Mouse (Mus musculus): ENCODE data around the gene Pi4ka. TPM values are rescaled to one million over a fixed set of nuclear protein-coding genes. Genes with fewer than 3 reads are reported as not detected.

The Pi4ka gene
- polyA plus RNA-seq, 1 experiment from 2014 or later, result 38.3 TPM

DNA sequence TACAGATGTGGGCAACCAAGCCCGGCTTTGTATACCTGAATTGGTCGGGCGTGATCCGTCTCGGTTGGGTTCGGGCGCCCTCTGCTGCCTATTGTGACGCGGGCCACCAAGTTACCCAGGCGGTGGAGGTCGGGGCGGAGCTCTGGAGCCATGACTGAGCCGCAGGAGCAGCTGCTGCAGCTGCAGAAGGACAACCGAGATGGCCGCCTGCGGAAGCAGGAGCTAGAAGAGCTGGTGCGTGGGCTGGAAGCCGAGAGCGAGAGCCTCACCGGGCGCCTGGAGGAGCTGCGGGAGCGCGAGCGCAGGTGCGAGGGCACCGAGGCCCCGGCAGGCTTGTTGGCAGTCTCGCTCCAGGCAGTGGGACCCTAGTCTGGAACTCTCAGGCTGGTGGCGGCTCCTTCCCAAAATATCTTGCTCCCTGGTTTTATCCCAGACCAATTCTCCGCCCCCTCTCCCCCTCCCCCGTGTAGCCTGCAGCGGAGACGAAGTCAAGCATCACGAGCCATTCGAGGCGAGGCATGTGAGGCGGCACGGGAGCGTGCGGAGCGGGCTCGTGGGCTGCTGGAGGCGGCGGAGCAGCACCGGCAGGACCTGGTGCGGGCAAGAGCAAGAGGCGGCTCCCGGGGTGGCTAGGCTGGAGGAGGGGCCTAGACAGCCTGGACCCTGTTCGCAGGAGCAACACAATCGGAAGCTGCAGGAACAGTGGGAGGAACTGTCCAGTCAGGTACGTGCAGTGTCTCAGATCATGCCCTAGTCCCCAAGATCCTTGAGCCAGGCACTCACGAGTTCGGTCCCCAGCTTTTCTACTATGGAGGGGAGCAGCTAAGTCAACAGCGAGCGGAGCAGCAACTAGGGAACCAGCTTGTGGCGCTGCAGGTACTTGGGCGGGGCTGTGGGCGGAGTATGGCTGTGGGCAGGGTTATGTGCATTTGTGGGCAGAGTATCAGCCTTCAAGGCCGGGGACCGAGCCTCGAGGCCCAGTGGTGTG lies 129.7 kb downstream of the Pi4ka start:
- Histone ChIP-seq H3K36me3 (ENCODE audit: control insufficient read depth, insufficient read depth, low read length) (peaks cover 10% of the 10 kb centered on the region; the same call in 1 of the 2 replicates), H3K4me1 (ENCODE audit: control insufficient read depth, insufficient read depth, low read length) (peaks cover 13% of the 10 kb centered on the region), H3K9me3 (replicated peaks; ENCODE audit: control insufficient read depth, low read length) (no peaks in the 10 kb centered on the region), H3K27me3 (ENCODE audit: control insufficient read depth, insufficient read depth, low read length) (peaks cover 22% of the 10 kb centered on the region), H3K9ac (ENCODE audit: low read depth, low read length) (peak overlapping the region; percentile 25; the same call in 1 of the 2 replicates), H3K4me3 (ENCODE audit: low read depth, low read length) (peak overlapping the region; percentile 47), H3K27ac (ENCODE audit: low read depth, low read length) (no peak overlapping the region), H3K4me2 (peak overlapping the region; percentile 86)
- peak; percentile 81 for ATAC-seq (replicated peaks; ENCODE audit: insufficient number of reproducible peaks, low FRiP score, low TSS enrichment)
- under 1% methylated on average over 60 of the region's 62 CpGs for WGBS (ENCODE audit: insufficient replicate concordance)

GRCm38 (mm10) chr16:17275721-17276120 lies 130.4 kb downstream of the Pi4ka start, which contains the start of gene Tmem191c:
TSS of gene Tmem191c (plus strand) at chr16:17276077.
- H3K9ac ChIP-seq (ENCODE audit: low read depth, low read length), result peak within 1 kb of the TSS; percentile 25; the same call in 1 of the 2 replicates
- H3K4me1 ChIP-seq (ENCODE audit: control insufficient read depth, insufficient read depth, low read length), result peaks cover 13% of the 10 kb centered on the region
- H3K27me3 ChIP-seq (ENCODE audit: control insufficient read depth, insufficient read depth, low read length), result peaks cover 22% of the 10 kb centered on the region
- peaks cover 5% of the 10 kb centered on the region for H3K9me3 ChIP-seq (replicated peaks; ENCODE audit: control insufficient read depth, low read length)
- no peak for ATAC-seq (replicated peaks; ENCODE audit: insufficient number of reproducible peaks, low FRiP score, low TSS enrichment)
- H3K4me3 ChIP-seq (ENCODE audit: low read depth, low read length), result peak within 1 kb of the TSS; percentile 47
- no peak within 1 kb of the TSS for H3K27ac ChIP-seq (ENCODE audit: low read depth, low read length)
- H3K4me2 ChIP-seq, result peak within 1 kb of the TSS; percentile 86
- WGBS (ENCODE audit: insufficient replicate concordance), result 52% methylated on average over 7 of the region's 7 CpGs
- 0 out of 2 replicates have a peak, but pooled peaks cover 4% of the 10 kb centered on the region for H3K36me3 ChIP-seq (ENCODE audit: control insufficient read depth, insufficient read depth, low read length)

GRCm38 (mm10) chr16:17271856-17272255 lies 134.3 kb downstream of the Pi4ka start:
- no peak overlapping the region for H3K4me3 ChIP-seq (ENCODE audit: low read depth, low read length)
- H3K27me3 ChIP-seq (ENCODE audit: control insufficient read depth, insufficient read depth, low read length), result no peaks in the 10 kb centered on the region
- peaks cover 4% of the 10 kb centered on the region; the same call in 1 of the 2 replicates for H3K4me1 ChIP-seq (ENCODE audit: control insufficient read depth, insufficient read depth, low read length)
- WGBS (ENCODE audit: insufficient replicate concordance), result 71% methylated on average over 6 of the region's 6 CpGs
- H3K9me3 ChIP-seq (replicated peaks; ENCODE audit: control insufficient read depth, low read length), result peaks cover 5% of the 10 kb centered on the region
- H3K9ac ChIP-seq (ENCODE audit: low read depth, low read length), result no peak overlapping the region
- ATAC-seq (replicated peaks; ENCODE audit: insufficient number of reproducible peaks, low FRiP score, low TSS enrichment), result no peak
- no peaks in the 10 kb centered on the region for H3K36me3 ChIP-seq (ENCODE audit: control insufficient read depth, insufficient read depth, low read length)
- H3K4me2 ChIP-seq, result no peak overlapping the region
- no peak overlapping the region for H3K27ac ChIP-seq (ENCODE audit: low read depth, low read length)

- WGBS (ENCODE audit: insufficient replicate concordance), result 58% methylated on average over 4 of the region's 4 CpGs
- ATAC-seq (replicated peaks; ENCODE audit: insufficient number of reproducible peaks, low FRiP score, low TSS enrichment), result no peak
- no peak overlapping the region for H3K27ac ChIP-seq (ENCODE audit: low read depth, low read length)
Measured at GRCm38 (mm10) chr16:17271124-17271523, 135.0 kb downstream of the Pi4ka start.

GRCm38 (mm10) chr16:17269872-17270271 lies 136.2 kb downstream of the Pi4ka start:
- Histone ChIP-seq H3K4me1 (ENCODE audit: control insufficient read depth, insufficient read depth, low read length) (no peaks in the 10 kb centered on the region), H3K27me3 (ENCODE audit: control insufficient read depth, insufficient read depth, low read length) (no peaks in the 10 kb centered on the region), H3K9me3 (replicated peaks; ENCODE audit: control insufficient read depth, low read length) (peaks cover 5% of the 10 kb centered on the region), H3K27ac (ENCODE audit: low read depth, low read length) (no peak overlapping the region), H3K36me3 (ENCODE audit: control insufficient read depth, insufficient read depth, low read length) (no peaks in the 10 kb centered on the region), H3K9ac (ENCODE audit: low read depth, low read length) (no peak overlapping the region), H3K4me2 (no peak overlapping the region), H3K4me3 (ENCODE audit: low read depth, low read length) (no peak overlapping the region)
- ATAC-seq (replicated peaks; ENCODE audit: insufficient number of reproducible peaks, low FRiP score, low TSS enrichment), result no peak
- WGBS (ENCODE audit: insufficient replicate concordance), result 88% methylated on average over 5 of the region's 5 CpGs

More at GRCm38 (mm10) chr16:17271124-17271523, 135.0 kb downstream of the Pi4ka start:
- no peaks in the 10 kb centered on the region for H3K27me3 ChIP-seq (ENCODE audit: control insufficient read depth, insufficient read depth, low read length)
- no peak overlapping the region for H3K4me2 ChIP-seq
- H3K36me3 ChIP-seq (ENCODE audit: control insufficient read depth, insufficient read depth, low read length), result no peaks in the 10 kb centered on the region
- no peaks in the 10 kb centered on the region for H3K4me1 ChIP-seq (ENCODE audit: control insufficient read depth, insufficient read depth, low read length)
- peaks cover 5% of the 10 kb centered on the region for H3K9me3 ChIP-seq (replicated peaks; ENCODE audit: control insufficient read depth, low read length)
- H3K9ac ChIP-seq (ENCODE audit: low read depth, low read length), result no peak overlapping the region
- no peak overlapping the region for H3K4me3 ChIP-seq (ENCODE audit: low read depth, low read length)

- ATAC-seq (replicated peaks; ENCODE audit: insufficient number of reproducible peaks, low FRiP score, low TSS enrichment), result no peak
- H3K36me3 ChIP-seq (ENCODE audit: control insufficient read depth, insufficient read depth, low read length), result no peaks in the 10 kb centered on the region
- H3K27me3 ChIP-seq (ENCODE audit: control insufficient read depth, insufficient read depth, low read length), result no peaks in the 10 kb centered on the region
- no peak overlapping the region for H3K4me3 ChIP-seq (ENCODE audit: low read depth, low read length)
- no peak overlapping the region for H3K27ac ChIP-seq (ENCODE audit: low read depth, low read length)
- no peak overlapping the region for H3K9ac ChIP-seq (ENCODE audit: low read depth, low read length)
- no peaks in the 10 kb centered on the region for H3K4me1 ChIP-seq (ENCODE audit: control insufficient read depth, insufficient read depth, low read length)
- WGBS (ENCODE audit: insufficient replicate concordance), result 41% methylated on average over 5 of the region's 5 CpGs
- peaks cover 5% of the 10 kb centered on the region for H3K9me3 ChIP-seq (replicated peaks; ENCODE audit: control insufficient read depth, low read length)
- H3K4me2 ChIP-seq, result no peak overlapping the region
Measured at GRCm38 (mm10) chr16:17267937-17268336, 138.2 kb downstream of the Pi4ka start.

- H3K27ac ChIP-seq (ENCODE audit: low read depth, low read length), result no peak overlapping the region
- no peak for ATAC-seq (replicated peaks; ENCODE audit: insufficient number of reproducible peaks, low FRiP score, low TSS enrichment)
- no peak overlapping the region for H3K4me3 ChIP-seq (ENCODE audit: low read depth, low read length)
- H3K4me2 ChIP-seq, result no peak overlapping the region
- 79% methylated on average over 3 of the region's 3 CpGs for whole genome bisulfite sequencing (ENCODE audit: insufficient replicate concordance)
- H3K36me3 ChIP-seq (ENCODE audit: control insufficient read depth, insufficient read depth, low read length), result no peaks in the 10 kb centered on the region
- peaks cover 4% of the 10 kb centered on the region for H3K9me3 ChIP-seq (replicated peaks; ENCODE audit: control insufficient read depth, low read length)
- H3K27me3 ChIP-seq (ENCODE audit: control insufficient read depth, insufficient read depth, low read length), result no peaks in the 10 kb centered on the region
- H3K9ac ChIP-seq (ENCODE audit: low read depth, low read length), result no peak overlapping the region
- peaks cover 10% of the 10 kb centered on the region for H3K4me1 ChIP-seq (ENCODE audit: control insufficient read depth, insufficient read depth, low read length)
Measured at GRCm38 (mm10) chr16:17266113-17266512, 140.0 kb downstream of the Pi4ka start.

DNA sequence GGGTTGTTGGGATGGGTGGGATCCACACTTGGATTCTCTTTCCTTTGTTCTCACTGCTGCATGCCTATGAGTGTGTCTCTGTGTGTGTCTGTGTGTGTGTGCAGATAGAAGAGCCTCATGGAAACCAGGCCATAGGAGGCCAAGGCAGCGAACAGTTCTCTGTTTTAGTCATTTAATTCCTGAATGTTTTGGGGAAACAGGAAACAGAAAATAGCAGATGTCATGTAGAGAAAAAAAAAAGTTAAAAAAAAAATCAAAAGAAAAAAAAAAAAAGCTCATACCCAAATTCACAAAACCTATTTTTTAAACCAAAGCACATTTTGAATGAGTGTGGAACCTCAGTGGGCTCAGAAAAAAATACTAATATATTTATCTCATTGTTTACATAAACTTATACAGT lies 144.8 kb downstream of the Pi4ka start:
- no peaks in the 10 kb centered on the region for H3K9me3 ChIP-seq (replicated peaks; ENCODE audit: control insufficient read depth, low read length)
- no peaks in the 10 kb centered on the region for H3K27me3 ChIP-seq (ENCODE audit: control insufficient read depth, insufficient read depth, low read length)
- H3K9ac ChIP-seq (ENCODE audit: low read depth, low read length), result no peak overlapping the region
- 87% methylated on average over 1 of the region's 1 CpGs for WGBS (ENCODE audit: insufficient replicate concordance)
- peaks cover 18% of the 10 kb centered on the region for H3K36me3 ChIP-seq (ENCODE audit: control insufficient read depth, insufficient read depth, low read length)
- H3K4me3 ChIP-seq (ENCODE audit: low read depth, low read length), result no peak overlapping the region
- no peak overlapping the region for H3K4me2 ChIP-seq
- H3K27ac ChIP-seq (ENCODE audit: low read depth, low read length), result no peak overlapping the region
- ATAC-seq (replicated peaks; ENCODE audit: insufficient number of reproducible peaks, low FRiP score, low TSS enrichment), result no peak
- peaks cover 13% of the 10 kb centered on the region for H3K4me1 ChIP-seq (ENCODE audit: control insufficient read depth, insufficient read depth, low read length)
